Mouse (Mus musculus): ENCODE results near the gene Gan.

DNA sequence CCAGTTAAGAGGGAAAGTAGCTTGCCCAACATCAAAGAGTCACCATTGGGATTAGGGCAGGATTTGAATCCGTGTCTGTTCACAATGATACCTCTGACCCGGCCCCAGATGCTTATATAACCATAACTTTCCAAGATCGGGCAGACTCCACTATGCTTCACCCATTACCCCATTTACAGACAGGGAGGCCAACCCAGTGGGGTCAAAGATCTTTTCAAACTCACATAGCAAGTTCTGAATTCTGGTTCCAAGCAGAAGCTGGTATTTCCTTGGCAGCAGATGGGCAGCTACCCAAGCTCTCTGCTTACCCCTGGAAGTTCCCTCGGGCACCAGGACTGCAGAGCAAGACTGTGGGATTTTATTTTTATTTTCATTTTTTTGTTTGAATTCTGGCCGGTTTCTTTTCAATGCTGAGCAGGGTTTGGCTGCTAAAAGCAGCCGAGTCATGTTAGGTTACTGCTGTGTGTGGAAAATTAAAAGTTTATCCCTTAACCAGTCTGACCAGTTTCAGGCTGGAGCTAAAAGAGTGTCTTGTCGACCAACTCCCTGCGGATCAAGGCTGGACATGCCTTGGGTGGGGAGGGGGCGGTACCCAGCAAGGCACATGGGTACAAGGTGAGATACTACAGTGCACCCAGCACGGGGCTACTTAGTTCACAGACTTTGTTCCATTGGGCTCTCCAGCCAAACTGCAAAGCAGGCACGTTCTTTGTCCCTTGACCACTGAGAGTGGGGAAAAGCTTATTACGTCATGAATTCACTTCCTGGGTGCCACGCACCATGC lies 33.9 kb upstream of the Gan start:
- no peak for TF ChIP-seq CTCF (IDR thresholded peaks at IDR 0.05; ENCODE audit: extremely low read depth, insufficient read depth, low read length)
- TF ChIP-seq POLR2A (IDR thresholded peaks at IDR 0.05; ENCODE audit: extremely low read depth, insufficient read depth, low read length): no peak
